Mouse (Mus musculus): ENCODE data around the gene Traf3ip1. TPM values are rescaled to one million over a fixed set of nuclear protein-coding genes. Genes with fewer than 3 reads are reported as not detected.
A peak's percentile ranks its signal among the peaks of the same experiment; 100 is the strongest.

Traf3ip1 gene
- polyA plus RNA-seq, 1 experiment, result 20.0 TPM

- Histone ChIP-seq H3K4me3 (replicated peaks; ENCODE audit: insufficient read depth, low read depth, low read length) (peak within 1 kb of the TSS; percentile 71), H3K27ac (ENCODE audit: insufficient read depth, low read length) (peak within 1 kb of the TSS; percentile 62), H3K4me1 (ENCODE audit: control insufficient read depth, insufficient read depth, low read length) (peaks cover 15% of the 10 kb centered on the region), H3K27me3 (ENCODE audit: control insufficient read depth, insufficient read depth, low read length) (no peaks in the 10 kb centered on the region)
- DNase-seq, result peak; percentile 99 to 100
- TF ChIP-seq CTCF (IDR thresholded peaks at IDR 0.05; ENCODE audit: borderline replicate concordance, insufficient read depth, low read depth, low read length) (peak; percentile 37; the same call in 1 of the 2 replicates), POLR2A (IDR thresholded peaks at IDR 0.05; ENCODE audit: borderline replicate concordance, insufficient read depth, low read length) (peak; percentile 57)
- under 1% methylated on average over 91 of the region's 91 CpGs for WGBS
Measured at GRCm38 (mm10) chr1:91459059-91459809, 35.2 kb upstream of the Traf3ip1 start, which contains the start of gene Per2. Gene Per2 (minus strand): TSS chr1:91459324.

- H3K27ac ChIP-seq (ENCODE audit: insufficient read depth, low read length), result no peak overlapping the region
- 44% methylated on average over 7 of the region's 7 CpGs for WGBS
- DNase-seq, result no peak
- H3K4me1 ChIP-seq (ENCODE audit: control insufficient read depth, insufficient read depth, low read length), result peaks cover 11% of the 10 kb centered on the region
- TF ChIP-seq CTCF (IDR thresholded peaks at IDR 0.05; ENCODE audit: borderline replicate concordance, insufficient read depth, low read depth, low read length), result no peak
- TF ChIP-seq POLR2A (IDR thresholded peaks at IDR 0.05; ENCODE audit: borderline replicate concordance, insufficient read depth, low read length), result no peak
- H3K27me3 ChIP-seq (ENCODE audit: control insufficient read depth, insufficient read depth, low read length), result no peaks in the 10 kb centered on the region
- H3K4me3 ChIP-seq (replicated peaks; ENCODE audit: insufficient read depth, low read depth, low read length), result no peak overlapping the region
Measured at GRCm38 (mm10) chr1:91460069-91460468, 34.4 kb upstream of the Traf3ip1 start.

DNA sequence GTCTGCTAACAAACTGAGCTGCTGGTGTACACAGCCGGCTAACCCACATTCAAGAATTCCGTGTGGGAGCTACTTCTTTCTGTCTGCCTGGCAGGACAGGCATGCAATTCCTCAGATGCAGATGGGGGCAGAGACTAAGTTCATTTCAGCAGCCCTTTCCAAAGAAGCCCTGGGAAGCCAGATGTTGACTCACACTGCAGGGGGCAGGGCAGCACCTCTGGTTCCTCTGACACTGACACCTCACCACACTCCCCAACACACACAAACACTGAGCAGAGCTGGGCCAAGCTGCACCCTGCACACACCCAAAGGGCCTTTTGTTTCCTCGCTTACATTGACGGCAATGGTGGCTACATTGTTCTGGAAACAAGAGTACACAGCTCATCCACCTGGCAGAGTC lies 33.9 kb upstream of the Traf3ip1 start:
- TF ChIP-seq CTCF (IDR thresholded peaks at IDR 0.05; ENCODE audit: borderline replicate concordance, insufficient read depth, low read depth, low read length) (no peak), POLR2A (IDR thresholded peaks at IDR 0.05; ENCODE audit: borderline replicate concordance, insufficient read depth, low read length) (no peak)
- H3K27ac ChIP-seq (ENCODE audit: insufficient read depth, low read length), result no peak overlapping the region
- H3K27me3 ChIP-seq (ENCODE audit: control insufficient read depth, insufficient read depth, low read length), result no peaks in the 10 kb centered on the region
- peaks cover 11% of the 10 kb centered on the region for H3K4me1 ChIP-seq (ENCODE audit: control insufficient read depth, insufficient read depth, low read length)
- DNase-seq, result no peak
- no peak overlapping the region for H3K4me3 ChIP-seq (replicated peaks; ENCODE audit: insufficient read depth, low read depth, low read length)
- WGBS, result 71% methylated on average over 4 of the region's 4 CpGs

DNA sequence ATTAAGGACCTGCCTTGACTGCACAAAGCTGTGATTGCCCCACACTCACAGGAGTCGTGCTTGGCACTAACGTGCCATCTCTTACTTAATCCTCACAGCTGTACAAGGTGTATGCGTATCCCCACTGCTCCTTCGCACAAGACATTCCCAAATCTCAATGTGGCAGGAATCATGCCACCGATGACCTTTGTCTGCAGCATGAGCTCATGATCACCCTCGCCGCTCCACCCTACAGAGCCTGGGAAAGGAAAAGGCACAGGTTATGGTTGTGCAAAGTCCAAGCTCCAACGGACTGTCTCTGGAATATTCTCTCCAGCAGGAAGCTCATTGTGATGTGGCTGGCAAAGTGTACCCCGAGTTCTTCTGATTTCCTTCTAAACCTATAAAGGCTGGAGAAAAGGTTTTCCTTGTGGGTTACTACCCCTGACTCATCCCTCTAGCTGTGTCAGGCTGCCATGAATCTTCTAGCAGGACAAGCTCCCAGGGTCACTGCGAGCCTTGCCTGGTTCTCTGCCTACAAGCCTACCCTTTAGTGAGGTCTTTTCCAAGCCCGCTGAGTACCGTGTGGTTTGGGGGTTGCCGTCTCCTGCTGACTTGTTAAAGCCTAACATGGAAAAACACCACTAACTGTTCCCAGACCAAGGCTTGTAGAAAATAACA lies 31.0 kb upstream of the Traf3ip1 start:
- DNase-seq, result no peak
- TF ChIP-seq CTCF (IDR thresholded peaks at IDR 0.05; ENCODE audit: borderline replicate concordance, insufficient read depth, low read depth, low read length) (no peak), POLR2A (IDR thresholded peaks at IDR 0.05; ENCODE audit: borderline replicate concordance, insufficient read depth, low read length) (no peak)
- no peak overlapping the region for H3K4me3 ChIP-seq (replicated peaks; ENCODE audit: insufficient read depth, low read depth, low read length)
- no peaks in the 10 kb centered on the region; the same call in 1 of the 2 replicates for H3K4me1 ChIP-seq (ENCODE audit: control insufficient read depth, insufficient read depth, low read length)
- no peaks in the 10 kb centered on the region for H3K27me3 ChIP-seq (ENCODE audit: control insufficient read depth, insufficient read depth, low read length)
- H3K27ac ChIP-seq (ENCODE audit: insufficient read depth, low read length), result no peak overlapping the region
- 88% methylated on average over 13 of the region's 13 CpGs for WGBS

DNA sequence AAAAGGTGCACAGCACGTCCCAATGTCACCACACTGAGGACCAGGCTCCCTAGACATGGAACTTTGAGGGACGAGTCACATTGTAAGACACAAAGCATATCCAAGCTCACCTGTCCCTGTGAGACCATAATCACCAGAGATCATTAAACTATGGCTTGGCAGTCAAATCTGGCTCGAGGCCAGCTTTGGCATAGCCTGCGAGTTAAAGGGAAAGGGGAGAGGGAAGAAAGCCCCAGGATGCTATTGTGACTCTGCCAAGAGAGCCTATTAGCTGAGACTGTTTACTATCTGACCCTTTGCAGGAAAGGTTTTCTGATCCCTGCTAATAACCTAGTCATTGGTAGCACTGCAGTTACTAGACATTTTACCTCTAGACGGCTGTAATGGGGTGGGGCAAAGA lies 30.0 kb upstream of the Traf3ip1 start:
- WGBS, result 25% methylated on average over 5 of the region's 5 CpGs
- Histone ChIP-seq H3K4me1 (ENCODE audit: control insufficient read depth, insufficient read depth, low read length) (no peaks in the 10 kb centered on the region), H3K4me3 (replicated peaks; ENCODE audit: insufficient read depth, low read depth, low read length) (no peak overlapping the region), H3K27me3 (ENCODE audit: control insufficient read depth, insufficient read depth, low read length) (no peaks in the 10 kb centered on the region), H3K27ac (ENCODE audit: insufficient read depth, low read length) (no peak overlapping the region)
- DNase-seq, result no peak
- no peak for TF ChIP-seq CTCF (IDR thresholded peaks at IDR 0.05; ENCODE audit: borderline replicate concordance, insufficient read depth, low read depth, low read length)
- no peak for TF ChIP-seq POLR2A (IDR thresholded peaks at IDR 0.05; ENCODE audit: borderline replicate concordance, insufficient read depth, low read length)

- 13% methylated on average over 1 of the region's 1 CpGs for WGBS
- no peaks in the 10 kb centered on the region for H3K4me1 ChIP-seq (ENCODE audit: control insufficient read depth, insufficient read depth, low read length)
- no peak overlapping the region for H3K4me3 ChIP-seq (replicated peaks; ENCODE audit: insufficient read depth, low read depth, low read length)
- H3K27me3 ChIP-seq (ENCODE audit: control insufficient read depth, insufficient read depth, low read length), result no peaks in the 10 kb centered on the region
- no peak for DNase-seq
- H3K27ac ChIP-seq (ENCODE audit: insufficient read depth, low read length), result no peak overlapping the region
- no peak for TF ChIP-seq CTCF (IDR thresholded peaks at IDR 0.05; ENCODE audit: borderline replicate concordance, insufficient read depth, low read depth, low read length)
- no peak for TF ChIP-seq POLR2A (IDR thresholded peaks at IDR 0.05; ENCODE audit: borderline replicate concordance, insufficient read depth, low read length)
Measured at GRCm38 (mm10) chr1:91465244-91465643, 29.2 kb upstream of the Traf3ip1 start.

GRCm38 (mm10) chr1:91466186-91466585 lies 28.3 kb upstream of the Traf3ip1 start:
- WGBS, result 91% methylated on average over 6 of the region's 6 CpGs
- DNase-seq, result no peak

More at GRCm38 (mm10) chr1:91466186-91466585, 28.3 kb upstream of the Traf3ip1 start:
- no peak for TF ChIP-seq CTCF (IDR thresholded peaks at IDR 0.05; ENCODE audit: borderline replicate concordance, insufficient read depth, low read depth, low read length)
- H3K4me3 ChIP-seq (replicated peaks; ENCODE audit: insufficient read depth, low read depth, low read length), result no peak overlapping the region
- no peaks in the 10 kb centered on the region for H3K4me1 ChIP-seq (ENCODE audit: control insufficient read depth, insufficient read depth, low read length)
- no peak overlapping the region for H3K27ac ChIP-seq (ENCODE audit: insufficient read depth, low read length)
- no peaks in the 10 kb centered on the region for H3K27me3 ChIP-seq (ENCODE audit: control insufficient read depth, insufficient read depth, low read length)
